Mouse (Mus musculus): ENCODE results near the gene Med14.

Med14 gene

GRCm38 (mm10) chrX:12653879-12654278 is 108.0 kb downstream of the Med14 start:
- no peak for DNase-seq

- no peak for DNase-seq
These were observed 110.0 kb downstream of the Med14 start for GRCm38 (mm10) chrX:12651906-12652305.

GRCm38 (mm10) chrX:12645531-12646304 is 116.2 kb downstream of the Med14 start:
- DNase-seq: peak; percentile 38

- DNase-seq: peak; percentile 1
These were observed 116.9 kb downstream of the Med14 start for GRCm38 (mm10) chrX:12644976-12645375.
